Mouse (Mus musculus): ENCODE results near the gene Ccdc189.

GRCm38 (mm10) chr7:127617962-127618361 lies 29.6 kb upstream of the Ccdc189 start:
- no peak for TF ChIP-seq POLR2A (IDR thresholded peaks at IDR 0.05; ENCODE audit: borderline replicate concordance, control insufficient read depth, low read depth, low read length)
- TF ChIP-seq CTCF (IDR thresholded peaks at IDR 0.05; ENCODE audit: control insufficient read depth, insufficient read depth, low read length): no peak
